Mouse (Mus musculus) cortical plate, adult 2 months (tissue): ENCODE data around the gene Rhbdl2.

ENCODE experiments used
- CTCF ChIP-seq: fragments of 200-500 bp; IDR thresholded peaks from 2 replicates; pipeline ENCODE4 v1.5.1; 2011; ENCODE audit warnings: mild to moderate bottlenecking, control low read depth, low read length; ENCODE audit not compliant: insufficient read depth; ENCODE audit errors: extremely low read depth
- POLR2A ChIP-seq: fragments of 200-500 bp; IDR thresholded peaks from 2 replicates; pipeline ENCODE4 v1.6.1; 2011; ENCODE audit warnings: mild to moderate bottlenecking, low read length, control low read depth; ENCODE audit not compliant: insufficient read depth; ENCODE audit errors: extremely low read depth

- TF ChIP-seq POLR2A, result no peak
- no peak for TF ChIP-seq CTCF
Measured at GRCm38 (mm10) chr4:123810475-123811295, 23.0 kb downstream of the Rhbdl2 start.
